Mouse (Mus musculus): Measurements from ENCODE around the gene Gm3336. TPM values are rescaled to one million over a fixed set of nuclear protein-coding genes. Genes with fewer than 3 reads are reported as not detected.

The Gm3336 gene
- polyA plus RNA-seq, 1 experiment from 2014 or later = not detected

- Histone ChIP-seq H3K36me3 (ENCODE audit: control insufficient read depth, insufficient read depth, low read length) (peaks cover 2% of the 10 kb centered on the region; the same call in 1 of the 2 replicates), H3K9ac (ENCODE audit: low read length) (no peak overlapping the region), H3K27ac (ENCODE audit: low read depth, low read length) (no peak overlapping the region), H3K4me3 (ENCODE audit: low read depth, low read length) (no peak overlapping the region), H3K4me2 (no peak overlapping the region), H3K4me1 (ENCODE audit: control insufficient read depth, insufficient read depth, low read length) (peaks cover 5% of the 10 kb centered on the region), H3K27me3 (ENCODE audit: control insufficient read depth, insufficient read depth, low read length) (no peaks in the 10 kb centered on the region), H3K9me3 (ENCODE audit: control insufficient read depth, low read length) (no peaks in the 10 kb centered on the region)
- ATAC-seq (ENCODE audit: low FRiP score) = no peak
- no peak for DNase-seq (ENCODE audit: low spot score, missing footprints)
These were observed 39.7 kb upstream of the Gm3336 start for GRCm38 (mm10) chr8:70678679-70679078.

DNA sequence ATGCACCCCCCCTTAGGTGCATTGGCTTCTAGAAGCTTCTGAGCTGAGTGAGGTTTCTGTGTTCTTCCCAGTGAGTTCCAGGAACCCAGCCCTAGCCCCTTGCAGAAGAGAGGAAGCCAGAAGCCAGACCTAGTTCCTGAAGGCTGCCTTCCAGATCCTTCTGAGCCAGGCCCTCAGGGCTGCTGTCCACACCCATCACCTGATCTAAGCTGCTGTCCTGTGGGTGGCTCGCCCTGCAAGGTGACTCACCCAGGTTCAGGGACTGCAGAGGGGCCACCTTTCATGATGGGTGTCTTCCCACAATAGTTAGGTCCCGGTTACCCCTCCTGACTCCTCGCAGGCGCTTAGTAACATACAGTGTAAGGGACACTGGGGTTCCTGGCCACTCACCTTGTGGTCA, 38.9 kb upstream of the Gm3336 start:
- Histone ChIP-seq H3K4me2 (no peak overlapping the region), H3K9ac (ENCODE audit: low read length) (no peak overlapping the region), H3K4me1 (ENCODE audit: control insufficient read depth, insufficient read depth, low read length) (peaks cover 2% of the 10 kb centered on the region; the same call in 1 of the 2 replicates), H3K27ac (ENCODE audit: low read depth, low read length) (no peak overlapping the region), H3K36me3 (ENCODE audit: control insufficient read depth, insufficient read depth, low read length) (peaks cover 2% of the 10 kb centered on the region; the same call in 1 of the 2 replicates), H3K4me3 (ENCODE audit: low read depth, low read length) (no peak overlapping the region), H3K9me3 (ENCODE audit: control insufficient read depth, low read length) (no peaks in the 10 kb centered on the region), H3K27me3 (ENCODE audit: control insufficient read depth, insufficient read depth, low read length) (no peaks in the 10 kb centered on the region)
- 98% methylated on average over 4 of the region's 4 CpGs for WGBS
- ATAC-seq (ENCODE audit: low FRiP score) (no peak), DNase-seq (ENCODE audit: low spot score, missing footprints) (no peak)

- H3K4me2 ChIP-seq = no peak overlapping the region
- H3K27ac ChIP-seq (ENCODE audit: low read depth, low read length) = no peak overlapping the region
- peaks cover 2% of the 10 kb centered on the region; the same call in 1 of the 2 replicates for H3K4me1 ChIP-seq (ENCODE audit: control insufficient read depth, insufficient read depth, low read length)
- H3K27me3 ChIP-seq (ENCODE audit: control insufficient read depth, insufficient read depth, low read length) = no peaks in the 10 kb centered on the region
- DNase-seq (ENCODE audit: low spot score, missing footprints) (no peak), ATAC-seq (ENCODE audit: low FRiP score) (no peak)
- H3K9me3 ChIP-seq (ENCODE audit: control insufficient read depth, low read length) = no peaks in the 10 kb centered on the region
- WGBS = 95% methylated on average over 3 of the region's 3 CpGs
- no peak overlapping the region for H3K4me3 ChIP-seq (ENCODE audit: low read depth, low read length)
- H3K9ac ChIP-seq (ENCODE audit: low read length) = no peak overlapping the region
- H3K36me3 ChIP-seq (ENCODE audit: control insufficient read depth, insufficient read depth, low read length) = peaks cover 2% of the 10 kb centered on the region; the same call in 1 of the 2 replicates
These were observed 38.3 kb upstream of the Gm3336 start for GRCm38 (mm10) chr8:70680039-70680438.

- no peak for ATAC-seq (ENCODE audit: low FRiP score)
- DNase-seq (ENCODE audit: low spot score, missing footprints) = no peak
- H3K4me1 ChIP-seq (ENCODE audit: control insufficient read depth, insufficient read depth, low read length) = peaks cover 2% of the 10 kb centered on the region; the same call in 1 of the 2 replicates
- peaks cover 2% of the 10 kb centered on the region; the same call in 1 of the 2 replicates for H3K36me3 ChIP-seq (ENCODE audit: control insufficient read depth, insufficient read depth, low read length)
- H3K9ac ChIP-seq (ENCODE audit: low read length) = no peak overlapping the region
- H3K4me2 ChIP-seq = no peak overlapping the region
- no peak overlapping the region for H3K27ac ChIP-seq (ENCODE audit: low read depth, low read length)
- 73% methylated on average over 3 of the region's 3 CpGs for WGBS
- H3K4me3 ChIP-seq (ENCODE audit: low read depth, low read length) = no peak overlapping the region
- H3K9me3 ChIP-seq (ENCODE audit: control insufficient read depth, low read length) = no peaks in the 10 kb centered on the region
- no peaks in the 10 kb centered on the region for H3K27me3 ChIP-seq (ENCODE audit: control insufficient read depth, insufficient read depth, low read length)
These were observed 36.9 kb upstream of the Gm3336 start for GRCm38 (mm10) chr8:70681410-70681809.

DNA sequence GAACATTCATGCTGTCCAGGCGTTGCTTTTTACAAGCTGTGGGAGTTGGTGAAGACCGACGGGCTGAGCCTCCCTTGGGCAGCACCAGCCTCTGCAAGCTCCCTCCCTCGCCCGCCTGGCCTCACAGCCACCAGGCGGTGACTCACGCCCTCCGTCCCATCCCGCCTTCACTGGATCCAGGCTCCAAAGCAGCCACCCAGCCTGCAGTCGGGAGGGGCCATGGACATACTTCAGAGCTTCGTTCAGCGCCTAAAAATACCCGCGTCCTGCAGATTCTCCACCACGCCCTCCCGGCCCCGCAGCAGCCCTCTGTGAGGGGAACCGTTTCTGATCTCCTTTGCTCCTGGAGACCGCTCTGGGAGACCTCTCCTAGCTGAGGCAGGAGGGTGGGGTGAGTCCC, 36.1 kb upstream of the Gm3336 start:
- no peaks in the 10 kb centered on the region for H3K27me3 ChIP-seq (ENCODE audit: control insufficient read depth, insufficient read depth, low read length)
- H3K36me3 ChIP-seq (ENCODE audit: control insufficient read depth, insufficient read depth, low read length) = peaks cover 2% of the 10 kb centered on the region; the same call in 1 of the 2 replicates
- no peaks in the 10 kb centered on the region for H3K9me3 ChIP-seq (ENCODE audit: control insufficient read depth, low read length)
- H3K27ac ChIP-seq (ENCODE audit: low read depth, low read length) = no peak overlapping the region
- H3K4me3 ChIP-seq (ENCODE audit: low read depth, low read length) = no peak overlapping the region
- WGBS = 9% methylated on average over 19 of the region's 19 CpGs
- no peak overlapping the region for H3K4me2 ChIP-seq
- H3K4me1 ChIP-seq (ENCODE audit: control insufficient read depth, insufficient read depth, low read length) = peaks cover 2% of the 10 kb centered on the region; the same call in 1 of the 2 replicates
- H3K9ac ChIP-seq (ENCODE audit: low read length) = peak overlapping the region; percentile 39; the same call in 1 of the 2 replicates
- ATAC-seq (ENCODE audit: low FRiP score) (no peak), DNase-seq (ENCODE audit: low spot score, missing footprints) (peak; percentile 86)

- Histone ChIP-seq H3K4me3 (ENCODE audit: low read depth, low read length) (no peak overlapping the region), H3K9ac (ENCODE audit: low read length) (no peak overlapping the region; the same call in 1 of the 2 replicates)
- 67% methylated on average over 3 of the region's 3 CpGs for WGBS
These were observed 35.7 kb upstream of the Gm3336 start for GRCm38 (mm10) chr8:70682692-70683091.

GRCm38 (mm10) chr8:70684291-70684690, 34.1 kb upstream of the Gm3336 start:
- no peak overlapping the region for H3K4me3 ChIP-seq (ENCODE audit: low read depth, low read length)
- H3K4me2 ChIP-seq = no peak overlapping the region
- H3K27me3 ChIP-seq (ENCODE audit: control insufficient read depth, insufficient read depth, low read length) = no peaks in the 10 kb centered on the region
- ATAC-seq (ENCODE audit: low FRiP score) (peak; percentile 20), DNase-seq (ENCODE audit: low spot score, missing footprints) (peak; percentile 82)
- no peak overlapping the region for H3K27ac ChIP-seq (ENCODE audit: low read depth, low read length)
- no peaks in the 10 kb centered on the region for H3K36me3 ChIP-seq (ENCODE audit: control insufficient read depth, insufficient read depth, low read length)
- WGBS = 55% methylated on average over 7 of the region's 7 CpGs
- peaks cover 2% of the 10 kb centered on the region; the same call in 1 of the 2 replicates for H3K4me1 ChIP-seq (ENCODE audit: control insufficient read depth, insufficient read depth, low read length)
- H3K9ac ChIP-seq (ENCODE audit: low read length) = no peak overlapping the region
- no peaks in the 10 kb centered on the region for H3K9me3 ChIP-seq (ENCODE audit: control insufficient read depth, low read length)

More at GRCm38 (mm10) chr8:70682692-70683091, 35.7 kb upstream of the Gm3336 start:
- DNase-seq (ENCODE audit: low spot score, missing footprints) (no peak), ATAC-seq (ENCODE audit: low FRiP score) (0 out of 2 replicates have a peak, but pooled peaks have one; percentile 6)
- Histone ChIP-seq H3K4me2 (no peak overlapping the region), H3K4me1 (ENCODE audit: control insufficient read depth, insufficient read depth, low read length) (peaks cover 2% of the 10 kb centered on the region; the same call in 1 of the 2 replicates), H3K27ac (ENCODE audit: low read depth, low read length) (no peak overlapping the region), H3K36me3 (ENCODE audit: control insufficient read depth, insufficient read depth, low read length) (peaks cover 2% of the 10 kb centered on the region; the same call in 1 of the 2 replicates), H3K27me3 (ENCODE audit: control insufficient read depth, insufficient read depth, low read length) (no peaks in the 10 kb centered on the region), H3K9me3 (ENCODE audit: control insufficient read depth, low read length) (no peaks in the 10 kb centered on the region)

GRCm38 (mm10) chr8:70687576-70687975, 30.8 kb upstream of the Gm3336 start:
- H3K27ac ChIP-seq (ENCODE audit: low read depth, low read length) = no peak overlapping the region
- no peaks in the 10 kb centered on the region for H3K9me3 ChIP-seq (ENCODE audit: control insufficient read depth, low read length)
- no peak overlapping the region for H3K9ac ChIP-seq (ENCODE audit: low read length)
- no peak overlapping the region for H3K4me3 ChIP-seq (ENCODE audit: low read depth, low read length)
- ATAC-seq (ENCODE audit: low FRiP score) = no peak
- no peaks in the 10 kb centered on the region for H3K36me3 ChIP-seq (ENCODE audit: control insufficient read depth, insufficient read depth, low read length)
- peaks cover 16% of the 10 kb centered on the region for H3K4me1 ChIP-seq (ENCODE audit: control insufficient read depth, insufficient read depth, low read length)
- no peak overlapping the region for H3K4me2 ChIP-seq
- DNase-seq (ENCODE audit: low spot score, missing footprints) = no peak
- 88% methylated on average over 8 of the region's 8 CpGs for WGBS
- no peaks in the 10 kb centered on the region for H3K27me3 ChIP-seq (ENCODE audit: control insufficient read depth, insufficient read depth, low read length)

GRCm38 (mm10) chr8:70688136-70688535, 30.2 kb upstream of the Gm3336 start:
- no peak overlapping the region for H3K9ac ChIP-seq (ENCODE audit: low read length)
- H3K27me3 ChIP-seq (ENCODE audit: control insufficient read depth, insufficient read depth, low read length) = no peaks in the 10 kb centered on the region
- H3K9me3 ChIP-seq (ENCODE audit: control insufficient read depth, low read length) = no peaks in the 10 kb centered on the region
- no peak overlapping the region for H3K4me2 ChIP-seq
- peaks cover 16% of the 10 kb centered on the region for H3K4me1 ChIP-seq (ENCODE audit: control insufficient read depth, insufficient read depth, low read length)
- H3K27ac ChIP-seq (ENCODE audit: low read depth, low read length) = no peak overlapping the region
- 97% methylated on average over 3 of the region's 3 CpGs for WGBS
- H3K36me3 ChIP-seq (ENCODE audit: control insufficient read depth, insufficient read depth, low read length) = no peaks in the 10 kb centered on the region
- DNase-seq (ENCODE audit: low spot score, missing footprints) (no peak), ATAC-seq (ENCODE audit: low FRiP score) (no peak)
- no peak overlapping the region for H3K4me3 ChIP-seq (ENCODE audit: low read depth, low read length)

Measured in midbrain, embryonic 11.5 days (tissue).